Mouse (Mus musculus) small intestine, adult 2 months (tissue): ENCODE measurements around the gene Tfeb. TPM values are rescaled to one million over a fixed set of nuclear protein-coding genes. Genes with fewer than 3 reads are reported as not detected.
A peak's percentile ranks its signal among the peaks of the same experiment; 100 is the strongest.

Experiments
- H3K27ac ChIP-seq: fragments of 200-500 bp; 2 replicates; pipeline ENCODE4 v1.5.1; 2012; ENCODE audit warnings: low read depth, low read length, control low read depth, inconsistent platforms; ENCODE audit not compliant: insufficient read depth
- H3K27me3 ChIP-seq: fragments of 200-500 bp; 2 replicates; pipeline ENCODE4 v1.6.1; 2012; ENCODE audit warnings: mild to moderate bottlenecking, moderate library complexity, low read length, inconsistent platforms; ENCODE audit not compliant: control insufficient read depth, insufficient read depth
- H3K36me3 ChIP-seq: fragments of 200-500 bp; 2 replicates; pipeline ENCODE4 v1.6.1; 2012; ENCODE audit warnings: mild to moderate bottlenecking, low read length, control low read depth, inconsistent platforms; ENCODE audit not compliant: control insufficient read depth, insufficient read depth
- H3K4me1 ChIP-seq: fragments of 200-500 bp; 2 replicates; pipeline ENCODE4 v1.6.1; 2012; ENCODE audit warnings: low read length, inconsistent platforms, mixed read lengths; ENCODE audit not compliant: control insufficient read depth, insufficient read depth, insufficient read length
- H3K4me3 ChIP-seq: fragments of 200-500 bp; 2 replicates; pipeline ENCODE4 v1.5.1; 2012; ENCODE audit warnings: low read depth, mild to moderate bottlenecking, control low read depth, inconsistent platforms, low read length, moderate library complexity
- CTCF ChIP-seq: fragments of 200-500 bp; IDR thresholded peaks from 2 replicates; pipeline ENCODE4 v1.5.1; 2012; ENCODE audit warnings: low read depth, mild to moderate bottlenecking, control low read depth, inconsistent platforms, low read length, moderate library complexity, mixed read lengths; ENCODE audit not compliant: insufficient replicate concordance, insufficient read length; ENCODE audit errors: extremely low read depth
- POLR2A ChIP-seq: fragments of 200-500 bp; IDR thresholded peaks from 2 replicates; pipeline ENCODE4 v1.6.1; 2012; ENCODE audit warnings: low read depth, mild to moderate bottlenecking, control low read depth, inconsistent platforms, low read length, moderate library complexity
- WGBS: fragments of 180-500 bp; shearing (Covaris S2); methylation state at CpG from one replicate; pipeline ENCODE4 v1.1.7; 2018; 5-methylcytosine and 5-hydroxymethylcytosine counted together
- polyA plus RNA-seq: library from polyadenylated mRNA; depleted of rRNA; stranded (reverse); fragments of >200 nt; gene quantifications from 2 replicates; pipeline ENCODE4 v1.2.3, GENCODE M21; 2012; rRNA removed

Tfeb gene
- polyA plus RNA-seq: 27.5 and 60.3 TPM in 2 replicates

DNA sequence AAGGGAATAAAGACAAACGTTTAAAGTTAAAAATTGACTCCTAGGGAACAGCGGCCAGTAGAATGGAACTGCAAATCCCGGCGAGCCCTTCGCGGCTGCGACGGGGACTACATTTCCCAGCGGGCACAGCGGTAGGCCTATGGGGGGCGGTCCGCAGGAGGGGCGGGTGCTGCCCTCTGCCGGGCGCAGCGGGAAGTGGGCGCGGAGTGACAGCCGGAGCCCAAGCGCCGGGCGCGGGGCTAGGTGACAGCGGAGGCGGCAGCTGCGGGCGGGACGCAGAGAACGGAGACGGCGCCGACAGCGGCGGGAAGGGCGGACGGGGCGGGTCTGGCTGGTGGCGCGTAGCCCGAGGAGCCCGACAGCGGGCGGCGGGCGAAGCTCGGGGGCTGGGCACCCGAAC is at the start of gene Tfeb:
Gene Tfeb (plus strand): TSS at position 175 of the 400 bp plus-strand sequence.
- 2% methylated on average over 44 of the region's 47 CpGs for WGBS
- H3K4me1 ChIP-seq: peaks cover 16% of the 10 kb centered on the region
- H3K27me3 ChIP-seq: no peaks in the 10 kb centered on the region
- H3K4me3 ChIP-seq: peak within 1 kb of the TSS; percentile 98
- no peaks in the 10 kb centered on the region for H3K36me3 ChIP-seq
- peak within 1 kb of the TSS; percentile 87 for H3K27ac ChIP-seq
- TF ChIP-seq POLR2A: peak; percentile 77; the same call in 1 of the 2 replicates
- TF ChIP-seq CTCF: peak; percentile 91

DNA sequence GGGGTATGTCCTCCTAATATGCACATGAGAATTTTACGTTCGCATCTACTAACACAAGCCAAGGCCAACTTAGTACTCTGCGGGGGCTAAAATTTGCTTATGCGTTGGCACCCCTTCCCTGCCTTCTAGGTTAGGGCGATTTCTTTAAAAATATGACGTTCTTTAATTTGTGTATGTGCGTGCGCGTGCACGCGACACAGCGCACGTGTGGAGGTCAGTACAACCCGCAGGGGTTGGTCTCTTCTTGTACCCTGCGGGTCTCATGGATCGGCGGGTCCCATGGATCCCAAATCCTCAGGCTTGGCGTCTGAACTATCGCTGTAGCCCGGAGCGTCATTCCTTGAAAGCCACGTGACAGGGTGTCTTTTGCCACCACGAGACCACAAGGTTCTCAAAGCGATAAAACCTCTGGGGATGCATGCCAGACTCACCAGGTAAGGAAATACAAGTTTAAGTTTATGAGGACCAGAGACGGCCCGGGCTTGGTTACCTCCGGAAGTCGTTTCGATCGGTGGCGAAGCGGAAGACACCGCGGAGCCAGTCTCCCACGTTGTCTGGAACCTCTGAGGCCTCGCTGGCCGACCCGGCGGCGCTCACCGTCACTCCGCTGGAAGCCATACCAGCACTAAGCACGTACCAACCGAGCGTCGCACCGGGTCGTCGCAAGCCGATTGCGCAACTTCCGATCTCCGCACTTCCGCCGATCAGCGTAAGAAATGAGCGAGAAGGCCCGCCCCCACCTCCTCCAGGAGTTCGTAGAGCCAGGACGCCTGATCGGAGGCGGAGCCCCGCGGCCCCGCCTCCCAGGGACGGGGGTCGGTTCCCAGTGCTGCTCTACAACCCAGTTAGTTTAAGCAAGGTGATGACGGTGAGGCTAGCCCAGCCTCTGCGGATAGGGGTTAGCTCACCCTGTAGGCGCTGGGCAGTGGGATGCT is 49.2 kb upstream of the Tfeb start:
- Histone ChIP-seq H3K36me3 (peaks cover 1% of the 10 kb centered on the region; the same call in 1 of the 2 replicates), H3K27me3 (no peaks in the 10 kb centered on the region), H3K27ac (peak overlapping the region; percentile 51; the same call in 1 of the 2 replicates), H3K4me1 (peaks cover 6% of the 10 kb centered on the region), H3K4me3 (peak overlapping the region; percentile 82)
- WGBS: under 1% methylated on average over 70 of the region's 70 CpGs
- TF ChIP-seq POLR2A (peak; percentile 76; the same call in 1 of the 2 replicates), CTCF (no peak)

DNA sequence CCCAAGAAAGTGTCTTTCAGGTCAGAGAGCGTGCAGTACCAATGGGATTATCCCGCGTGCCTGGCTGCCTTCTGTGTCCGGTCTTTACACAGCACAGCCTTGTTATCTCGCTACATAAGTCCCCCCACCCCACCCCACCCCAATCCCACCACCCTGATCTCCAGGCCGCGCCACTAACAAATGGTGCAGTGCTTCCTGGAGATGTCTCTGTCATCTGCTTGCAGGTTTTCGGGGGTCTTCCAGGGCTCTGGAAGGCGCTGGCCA is 48.6 kb upstream of the Tfeb start, which contains the start of gene Tomm6:
Gene Tomm6 (minus strand): TSS at position 43 of the 264 bp plus-strand sequence.
- TF ChIP-seq POLR2A (0 out of 2 replicates have a peak, but pooled peaks have one; percentile 2), CTCF (no peak)
- Histone ChIP-seq H3K4me1 (peaks cover 6% of the 10 kb centered on the region), H3K27me3 (no peaks in the 10 kb centered on the region), H3K27ac (peak within 1 kb of the TSS; percentile 51; the same call in 1 of the 2 replicates), H3K36me3 (peaks cover 1% of the 10 kb centered on the region; the same call in 1 of the 2 replicates), H3K4me3 (peak within 1 kb of the TSS; percentile 82)
- WGBS: 1% methylated on average over 9 of the region's 9 CpGs

DNA sequence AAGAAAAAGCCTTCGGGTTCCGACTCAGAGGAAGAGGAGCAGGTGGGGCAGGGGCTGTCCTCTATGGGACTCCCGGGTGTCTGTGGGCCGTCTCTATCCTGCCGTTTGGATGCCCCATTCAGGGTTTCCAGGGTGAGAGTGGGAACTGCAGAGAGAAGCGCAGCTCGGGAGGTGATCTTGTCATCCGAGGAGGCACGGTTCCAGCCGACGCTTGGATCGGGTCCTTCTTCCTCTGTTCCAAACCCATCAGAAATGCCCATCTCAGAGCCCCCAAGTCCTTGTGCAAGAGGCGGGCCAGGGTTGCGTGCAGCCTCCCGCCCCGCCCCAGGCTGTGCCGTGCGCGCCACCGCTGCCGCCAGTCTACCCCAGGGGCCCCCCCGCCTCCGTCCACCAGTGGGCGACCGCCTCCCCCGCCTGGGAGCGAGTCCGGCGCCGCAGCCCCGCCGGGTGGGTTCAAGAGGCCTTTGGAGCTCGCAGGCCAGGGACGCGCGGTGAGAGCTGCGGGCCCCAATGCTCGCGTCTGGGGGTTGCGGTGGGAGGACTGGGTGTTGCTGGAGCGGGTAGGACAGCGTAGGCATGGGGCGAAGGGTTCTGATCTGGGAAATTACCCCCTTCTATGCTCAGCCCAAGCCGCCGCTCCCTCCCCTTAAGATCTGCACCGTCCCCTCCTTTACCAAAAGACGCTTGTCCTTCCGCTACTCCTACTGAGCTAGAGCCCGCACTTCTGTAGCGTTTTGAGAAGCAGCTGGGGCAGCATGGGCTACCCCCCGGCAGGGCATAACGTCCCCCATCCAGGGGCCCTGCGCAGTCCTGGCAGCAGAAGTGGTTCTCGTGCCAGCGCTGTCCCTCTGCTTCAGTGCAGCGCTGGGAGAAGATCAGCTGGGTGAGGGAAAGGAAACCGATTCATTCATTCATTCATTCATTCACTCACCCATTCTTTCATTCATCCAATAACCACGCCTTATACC is 47.9 kb upstream of the Tfeb start, which contains the start of gene Frs3:
Gene Frs3 (plus strand): TSS at position 423 of the 968 bp plus-strand sequence.
- no peak for TF ChIP-seq POLR2A
- TF ChIP-seq CTCF: no peak
- Histone ChIP-seq H3K36me3 (peaks cover 1% of the 10 kb centered on the region; the same call in 1 of the 2 replicates), H3K27ac (no peak within 1 kb of the TSS), H3K4me3 (peak within 1 kb of the TSS; percentile 82), H3K27me3 (no peaks in the 10 kb centered on the region), H3K4me1 (peaks cover 6% of the 10 kb centered on the region)
- WGBS: 3% methylated on average over 58 of the region's 58 CpGs

DNA sequence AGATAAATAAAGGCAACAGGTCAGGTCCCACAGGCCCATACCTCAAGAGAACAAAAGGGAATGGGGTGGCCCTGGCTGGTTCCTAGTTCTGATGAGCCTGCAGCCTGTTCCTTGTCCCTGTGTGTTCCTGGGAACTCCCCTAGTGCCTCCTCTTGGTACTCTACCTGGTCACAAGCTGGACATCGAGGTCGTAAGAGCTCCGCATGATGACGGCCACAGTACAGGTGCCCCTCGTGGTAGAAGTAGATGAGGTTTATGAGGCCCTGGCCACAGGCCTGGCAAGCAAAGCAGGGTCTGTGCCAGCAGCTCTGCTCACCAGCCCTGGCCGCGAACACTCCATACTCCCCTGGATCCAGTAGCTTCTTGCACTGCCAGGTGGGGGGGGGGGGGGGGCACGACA is 46.9 kb upstream of the Tfeb start:
- peaks cover 1% of the 10 kb centered on the region; the same call in 1 of the 2 replicates for H3K36me3 ChIP-seq
- H3K27me3 ChIP-seq: no peaks in the 10 kb centered on the region
- H3K27ac ChIP-seq: no peak overlapping the region
- peaks cover 7% of the 10 kb centered on the region for H3K4me1 ChIP-seq
- no peak overlapping the region for H3K4me3 ChIP-seq
- WGBS: 80% methylated on average over 8 of the region's 8 CpGs
- TF ChIP-seq POLR2A (no peak), CTCF (no peak)

DNA sequence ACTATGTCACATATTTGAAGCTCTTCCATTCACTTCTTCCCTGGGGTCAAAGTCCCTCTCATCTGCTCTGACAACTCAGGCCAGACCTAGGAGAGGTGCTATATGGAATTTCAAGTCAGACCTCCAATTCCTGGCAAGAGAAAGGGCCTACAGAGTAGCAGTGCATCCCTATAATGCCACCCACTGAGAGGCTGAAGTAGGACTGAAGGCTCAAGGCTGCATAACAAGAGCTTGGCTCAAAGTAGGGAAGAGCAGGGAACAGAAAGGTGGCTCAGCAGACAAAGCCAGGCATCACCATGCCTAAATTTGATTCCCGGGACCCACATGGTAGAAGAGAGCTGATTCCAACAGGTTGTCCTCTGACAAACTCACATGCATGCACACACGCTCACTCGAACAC is 45.2 kb upstream of the Tfeb start:
- 98% methylated on average over 3 of the region's 3 CpGs for WGBS
- H3K27ac ChIP-seq: no peak overlapping the region
- TF ChIP-seq CTCF (no peak), POLR2A (no peak)

More for the DNA sequence above, 45.2 kb upstream of the Tfeb start:
- no peaks in the 10 kb centered on the region for H3K36me3 ChIP-seq
- H3K27me3 ChIP-seq: no peaks in the 10 kb centered on the region
- no peak overlapping the region for H3K4me3 ChIP-seq
- peaks cover 7% of the 10 kb centered on the region for H3K4me1 ChIP-seq
